Mouse (Mus musculus) 416B (cell line): ENCODE data around the gene Olfr1535.

Source experiments
- DNase-seq: peaks from one replicate; pipeline ENCODE4 v3.0.0; 2011; ENCODE audit warnings: low read depth

The Olfr1535 gene

DNA sequence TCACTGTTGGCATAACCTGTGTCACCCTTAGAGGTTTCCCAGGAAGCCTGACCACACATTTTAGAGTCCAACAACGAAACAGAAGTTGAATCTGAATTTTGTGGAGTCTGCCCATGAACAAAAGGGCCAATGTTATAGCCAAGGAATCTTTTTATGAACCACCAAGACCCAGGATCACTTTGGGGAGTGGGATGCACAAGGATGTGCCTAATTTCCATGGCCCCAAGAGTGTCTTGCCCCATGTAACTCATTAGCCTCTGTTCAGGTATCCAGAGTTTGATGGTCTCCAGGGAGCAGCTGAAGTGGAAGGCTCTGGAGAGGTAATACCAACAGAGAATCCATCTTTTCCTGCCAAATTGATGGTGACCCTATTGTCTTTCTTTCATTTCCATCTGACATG lies at the start of gene Olfr1535:
TSS of gene Olfr1535 (minus strand) at position 101 of the 400 bp plus-strand sequence.
- DNase-seq = no peak

DNA sequence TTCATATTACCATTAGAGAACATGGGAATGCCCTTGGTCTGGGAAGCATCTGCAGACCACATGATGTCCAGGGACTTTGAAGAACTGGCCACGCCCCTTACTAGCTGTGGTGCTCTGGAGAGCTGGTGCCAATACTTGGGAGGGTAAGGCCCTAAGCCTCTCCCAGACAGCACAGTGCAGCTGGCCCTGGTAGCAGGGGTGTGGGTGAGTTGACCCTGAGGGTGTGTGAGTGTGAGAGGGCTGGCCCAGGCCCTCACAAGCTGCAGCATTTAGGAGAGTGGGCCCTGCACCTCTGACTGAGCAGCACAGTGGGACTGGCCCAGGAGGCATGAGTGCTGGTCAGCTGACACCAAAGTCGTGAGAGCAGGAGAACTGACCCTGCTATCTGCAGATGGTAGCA lies 31.9 kb upstream of the Olfr1535 start:
- DNase-seq = no peak

DNA sequence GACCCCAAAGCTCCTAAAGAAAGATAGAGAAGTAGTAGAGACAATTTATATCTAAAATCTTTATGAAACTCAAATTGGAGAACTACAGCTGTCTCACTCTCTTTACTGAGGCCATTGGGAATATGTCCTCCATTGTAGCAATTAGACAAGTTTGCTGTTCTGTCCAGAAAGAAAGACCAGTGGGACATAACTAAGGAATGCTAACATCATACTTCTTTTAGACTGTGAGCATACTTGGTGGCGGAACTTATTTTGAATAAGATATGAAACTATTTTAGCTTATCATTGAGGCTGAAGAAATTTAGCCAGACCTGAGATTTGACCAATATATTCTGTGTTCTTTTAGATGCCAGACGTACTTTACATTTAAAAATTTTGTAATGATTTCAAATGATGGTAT lies 22.0 kb upstream of the Olfr1535 start, which contains the start of gene Olfr1364:
TSS of gene Olfr1364 (minus strand) at position 101 of the 400 bp plus-strand sequence.
- DNase-seq = no peak

DNA sequence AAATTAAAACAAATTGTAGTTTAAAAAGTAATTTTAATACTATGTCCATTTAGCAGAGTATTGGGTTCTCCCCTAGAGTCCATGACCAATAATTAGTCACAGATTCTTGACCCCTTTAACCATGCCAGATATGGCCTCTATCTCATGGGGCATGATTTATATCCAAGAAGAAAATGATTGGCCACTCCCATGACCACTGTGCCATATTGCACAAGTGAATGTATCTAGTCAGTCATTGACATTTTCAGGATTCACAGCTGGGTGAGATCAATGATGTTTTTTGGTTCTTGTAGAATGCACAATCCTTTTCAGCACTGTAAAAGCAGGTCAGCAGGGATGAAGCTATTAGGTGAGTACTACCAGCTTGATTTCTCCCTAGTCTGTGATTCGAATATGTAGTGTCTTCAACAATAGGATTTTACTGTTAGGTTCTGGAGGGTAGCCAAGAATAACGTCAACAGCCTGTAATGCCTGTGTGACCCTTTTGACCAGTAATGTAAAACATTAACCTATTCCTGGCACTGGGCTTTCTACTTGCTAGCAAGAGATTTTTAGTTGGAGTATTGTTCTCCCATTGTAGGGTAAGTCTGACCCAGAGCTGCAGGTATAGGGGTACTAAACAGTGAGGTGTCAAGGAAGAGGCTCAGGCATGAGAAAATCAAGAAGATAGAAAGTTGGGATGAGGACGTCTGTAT lies 9.1 kb downstream of the Olfr1535 start:
- DNase-seq = no peak

DNA sequence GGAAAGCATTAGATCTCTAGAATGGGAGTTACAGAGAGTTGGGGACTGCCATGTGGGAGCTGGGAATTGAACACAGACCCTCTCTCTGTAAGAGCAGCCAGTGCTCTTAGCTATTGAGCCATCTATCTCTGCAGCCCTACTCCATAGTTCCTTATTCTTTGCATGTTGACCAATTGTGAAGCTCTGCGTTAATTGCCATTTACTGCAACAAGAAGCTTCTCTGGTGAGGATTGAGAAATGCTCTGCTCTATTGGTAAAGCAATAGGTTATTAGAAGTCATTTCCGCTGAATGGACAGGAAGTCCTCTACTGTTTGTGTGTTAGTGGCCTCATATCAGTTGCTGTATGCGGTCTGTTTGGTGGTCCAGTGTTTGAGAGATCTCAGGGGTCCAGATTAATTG lies 10.2 kb downstream of the Olfr1535 start:
- DNase-seq = peak; percentile 45

DNA sequence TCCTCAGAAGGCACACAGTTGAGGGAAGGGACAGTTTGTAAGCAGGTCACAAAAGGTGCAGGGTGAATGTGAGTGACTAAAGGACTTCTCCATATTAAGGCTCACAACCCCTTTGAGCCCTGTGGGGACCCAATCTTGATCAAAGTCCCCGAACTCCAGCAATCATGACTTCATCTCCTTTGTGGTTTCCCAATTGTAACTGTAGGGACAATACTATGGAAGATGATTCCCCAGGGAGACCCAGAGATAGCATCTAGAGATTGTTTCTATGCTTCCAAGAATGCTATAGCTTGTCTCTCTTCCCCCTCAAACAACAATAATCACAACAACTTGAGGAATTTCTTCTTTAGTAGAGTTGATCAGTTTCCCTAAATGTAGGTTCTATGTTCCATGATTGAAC lies 17.0 kb downstream of the Olfr1535 start, which contains the start of gene Olfr1366:
TSS of gene Olfr1366 (minus strand) at position 101 of the 400 bp plus-strand sequence.
- no peak for DNase-seq

DNA sequence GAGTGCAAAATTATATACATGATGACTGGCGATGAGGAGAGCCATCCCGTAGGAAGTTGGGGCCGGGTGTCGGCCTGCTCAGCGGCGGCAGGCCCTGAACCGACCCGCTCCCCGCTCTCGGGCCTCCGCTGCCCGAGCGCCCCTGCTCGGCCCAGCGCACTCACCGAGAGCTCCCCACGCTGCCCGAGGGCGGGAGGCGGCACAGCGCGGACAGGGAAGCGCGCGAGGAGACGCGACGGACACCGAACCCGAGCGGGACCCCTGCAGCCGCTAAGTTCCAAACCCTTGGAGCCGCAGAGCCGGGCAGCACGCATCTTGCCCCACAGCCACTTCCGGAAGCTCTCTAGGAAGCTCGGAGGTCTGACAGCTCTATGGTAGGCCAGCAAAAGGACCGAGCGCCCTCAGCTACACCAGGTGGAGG lies 28.9 kb downstream of the Olfr1535 start, which contains the start of gene Zkscan8:
TSS of gene Zkscan8 (minus strand) at position 340 of the 421 bp plus-strand sequence.
- DNase-seq = peak; percentile 92

DNA sequence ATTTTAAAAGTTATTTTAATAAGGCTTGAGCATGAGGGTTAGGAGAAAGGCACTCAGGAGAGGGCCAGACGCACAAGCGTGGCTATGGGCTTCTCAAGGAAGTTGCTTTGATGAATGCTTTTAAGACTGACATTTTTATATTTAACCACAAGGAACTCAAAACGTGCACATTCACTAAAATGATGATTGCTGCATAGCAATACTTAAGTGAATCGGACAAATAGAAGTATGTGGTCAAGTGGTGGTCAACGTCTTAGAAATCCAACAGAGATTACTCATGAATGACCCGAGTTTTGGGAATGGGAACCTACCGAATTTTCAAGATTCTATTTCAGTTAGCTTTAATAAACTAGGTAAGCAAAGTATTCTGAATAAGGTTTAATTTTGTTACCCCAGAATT lies 29.6 kb downstream of the Olfr1535 start:
- DNase-seq = peak; percentile 53

DNA sequence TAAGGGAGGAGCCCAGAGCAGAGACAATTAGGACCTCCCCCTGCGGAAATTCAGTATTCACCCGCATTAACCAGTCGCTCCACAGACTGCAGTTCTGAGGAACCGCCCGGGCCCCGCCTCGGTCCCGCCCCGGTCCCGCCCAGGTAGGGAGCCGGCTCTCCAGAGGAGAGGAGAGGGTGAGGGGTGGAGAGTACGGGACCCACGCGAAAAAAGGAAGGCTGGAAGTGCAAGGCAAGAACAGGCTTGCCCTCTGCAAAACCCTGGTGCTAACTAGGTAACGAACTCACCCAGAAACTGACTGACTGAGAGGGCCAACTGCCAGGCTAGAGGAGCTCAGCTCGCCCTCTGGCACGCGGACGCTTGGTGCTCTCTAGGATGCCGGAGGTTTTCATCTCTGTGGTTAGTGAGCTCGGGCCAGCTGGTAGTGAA lies 53.5 kb downstream of the Olfr1535 start:
- DNase-seq = peak; percentile 94
